Comparison of ENCODE assay signal across 9 mouse cellular contexts in the genomic region with DNA sequence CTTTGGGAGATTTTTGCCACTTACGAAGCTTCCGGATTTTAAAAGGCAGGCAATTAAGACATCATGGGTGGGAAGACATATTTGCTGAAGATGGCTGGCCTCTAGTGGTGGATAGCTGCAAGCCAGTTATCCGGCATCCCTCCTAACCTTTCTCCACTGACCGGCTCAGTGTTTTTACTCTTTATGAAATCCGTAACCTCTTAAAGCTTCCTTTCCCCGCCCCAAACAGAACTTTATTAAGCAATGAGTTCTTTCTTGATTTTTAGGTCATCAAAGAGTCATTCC. TPM values are rescaled to one million over a fixed set of nuclear protein-coding genes. Genes with fewer than 3 reads are reported as not detected.
DNase-seq lines count a peak whose midpoint lies in the region; TF ChIP-seq lines count a peak whose summit lies in the region.
"Had no signal": no experiment of that assay in that cellular context is flagged by ENCODE, and none has a peak within 500 bp of the region (broad histone marks: within the 10 kb centered on the region; RNA-seq: fewer than 3 reads in every experiment).

No protein-coding gene starts in this region.

- no peak overlapping the region; the same call in 1 of the 2 replicates for H3K4me3 ChIP-seq in layer of hippocampus, adult 2 months

- H3K27ac ChIP-seq in layer of hippocampus, adult 2 months, result no peak overlapping the region

- DNase-seq in cerebellum, adult 18-20 months, result peak; percentile 33 to 40
- DNase-seq in cerebellum, adult 9-11 months, result no peak
- no peak for DNase-seq in layer of hippocampus, adult 2 months (ENCODE audit: low spot score in 2 of 2)
- no peak for DNase-seq in layer of hippocampus, adult 8-10 months (ENCODE audit: low spot score in 2 of 2)
- DNase-seq in cerebellum, postnatal 10 days, result peak; percentile 57 to 66
- peak; percentile 64 for DNase-seq in lung, postnatal 10 days
- DNase-seq in right cerebral cortex, postnatal 10 days (ENCODE audit: low spot score in 2 of 2), result no peak
- DNase-seq in Muller cell, postnatal 12 days (ENCODE audit: inconsistent ontology term), result no peak
- DNase-seq: thymus, adult 2 months had no signal

- TF ChIP-seq CTCF in layer of hippocampus, adult 2 months (conservative IDR thresholded peaks at IDR 0.05), result peak; percentile 87

RNA-seq across cellular contexts. Expression of gene Morn4, which starts 17.0 kb away (rescaled TPM):
- total RNA-seq in layer of hippocampus, adult 2 months (2021), result 10 to 100 TPM; 65.6 to 67.0 TPM
- total RNA-seq in layer of hippocampus, adult 8-10 months (2022), result 10 to 100 TPM; 59.1 to 70.6 (median 64.3) TPM

RNA-seq across cellular contexts. Expression of gene 4933411K16Rik, which starts 17.1 kb away (rescaled TPM):
- total RNA-seq in layer of hippocampus, adult 2 months (2021), result 1 to 10 TPM; 1.6 to 1.9 TPM
- 1 to 10 TPM; 1.7 to 2.7 (median 2.1) TPM for total RNA-seq in layer of hippocampus, adult 8-10 months (2022)

RNA-seq across cellular contexts. Expression of gene Pi4k2a, which starts 21.1 kb away (rescaled TPM):
- total RNA-seq in layer of hippocampus, adult 2 months (2021), result 10 to 100 TPM; 62.5 to 68.2 TPM
- total RNA-seq in layer of hippocampus, adult 8-10 months (2022), result 10 to 100 TPM; 64.8 to 71.3 (median 69.0) TPM

RNA-seq across cellular contexts. Expression of gene Hoga1, which starts 23.8 kb away (rescaled TPM):
- total RNA-seq in layer of hippocampus, adult 2 months (2021), result 1 to 10 TPM; 7.4 to 8.6 TPM
- total RNA-seq in layer of hippocampus, adult 8-10 months (2022), result 10 to 100 TPM in 1 of 4 experiments, 1 to 10 TPM in 3; 7.2 to 11.6 (median 8.9) TPM

RNA-seq across cellular contexts. Expression of gene Ankrd2, which starts 33.4 kb away (rescaled TPM):
- not detected for total RNA-seq in layer of hippocampus, adult 2 months (2021)
- total RNA-seq in layer of hippocampus, adult 8-10 months (2022), result under 1 TPM in 2 of 4 experiments, not detected in 2; 0.30 to 0.47 TPM

Comparison
In these comparisons a context has a peak if more than half of its experiments do, and no peak if none do; other contexts are left out.
1. DNase-seq: peak in cerebellum, adult 18-20 months (2 of 2), cerebellum, postnatal 10 days (2 of 2) and lung, postnatal 10 days (single experiment); none in cerebellum, adult 9-11 months (single experiment), layer of hippocampus, adult 2 months (0 of 2), layer of hippocampus, adult 8-10 months (0 of 2), right cerebral cortex, postnatal 10 days (0 of 2) and Muller cell, postnatal 12 days (single experiment).